Mouse (Mus musculus) T-cell, adult 66 days (primary cell): ENCODE data around the gene Mypn. TPM values are rescaled to one million over a fixed set of nuclear protein-coding genes. Genes with fewer than 3 reads are reported as not detected.

ENCODE experiments used
- total RNA-seq, 2 experiments: library from RNA; stranded (reverse); gene quantifications; 3 replicates in 1 of 2; 4 replicates in 1 of 2; pipeline ENCODE4 v1.2.4; 2023

Gene Mypn
- total RNA-seq: not detected

GRCm38 (mm10) chr10:63203728-63204127 is at the start of gene Mypn:
Gene Mypn, minus strand, starts transcription at chr10:63203952.

GRCm38 (mm10) chr10:63243493-63244054 is 39.8 kb upstream of the Mypn start, which contains the start of gene Herc4:
Gene Herc4, plus strand, starts transcription at chr10:63243810.

GRCm38 (mm10) chr10:63099521-63099920 is 104.2 kb downstream of the Mypn start, which contains the start of gene Atoh7:
Gene Atoh7, plus strand, starts transcription at chr10:63099651.

Other genes starting within 250 kb of the Mypn start
- 10 to 100 TPM; 48.0 to 67.7 TPM for gene Rufy2, start 223.7 kb downstream of the Mypn start, total RNA-seq
- gene Hnrnph3, start 179.7 kb downstream of the Mypn start, total RNA-seq: 10 to 100 TPM; 84.6 to 92.8 TPM
- gene Pbld2, start 179.6 kb downstream of the Mypn start, total RNA-seq: 1 to 10 TPM in 1 of 2 experiments, under 1 TPM in 1; 0.71 to 1.8 TPM
- under 1 TPM in 1 of 2 experiments, not detected in 1; 0.30 TPM for gene Pbld1, start 143.8 kb downstream of the Mypn start, total RNA-seq
- not detected for gene Atoh7, start 104.3 kb downstream of the Mypn start, total RNA-seq
- 100 to 1,000 TPM; 146 to 162 TPM for gene Herc4, start 39.9 kb upstream of the Mypn start, total RNA-seq
- 10 to 100 TPM; 42.5 to 63.1 TPM for gene Sirt1, start 177.8 kb upstream of the Mypn start, total RNA-seq
- 1 to 10 TPM; 2.6 to 3.8 TPM for gene Dnajc12, start 178.5 kb upstream of the Mypn start, total RNA-seq
- not detected for gene Gm7075, start 217.8 kb upstream of the Mypn start, total RNA-seq
- not detected for gene Ctnna3, start 226.1 kb upstream of the Mypn start, total RNA-seq